Mouse (Mus musculus) c-Kit-positive CD71-positive TER-119-positive erythroid progenitor cells, embryonic 14.5 days (primary cell): ENCODE data around the gene Ttc28.

Experiments used
- DNase-seq: peaks from one replicate; pipeline ENCODE4 v3.0.0-alpha.2; 2013; ENCODE audit warnings: low spot score

The Ttc28 gene

DNA sequence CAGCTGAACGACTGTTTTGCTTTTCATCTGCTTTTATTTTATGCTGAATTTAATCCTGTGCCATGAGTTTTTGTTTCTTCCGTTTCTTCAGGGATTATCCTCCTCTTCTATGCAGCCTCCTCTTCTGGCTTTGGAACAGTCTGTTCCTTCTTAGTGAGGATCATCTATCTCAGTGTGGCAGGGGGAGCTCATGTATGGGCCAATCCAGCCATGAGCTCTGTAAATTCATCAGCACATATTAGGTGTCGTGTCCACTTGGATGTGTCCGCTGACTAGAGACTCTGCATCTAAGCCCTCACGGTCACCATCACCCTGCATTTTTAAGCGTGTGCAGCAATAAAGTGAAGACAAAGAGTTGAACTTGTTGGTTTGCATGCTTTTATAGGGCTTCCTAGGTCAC lies 128.8 kb downstream of the Ttc28 start:
- no peak for DNase-seq

- DNase-seq, result no peak
These were observed 131.7 kb downstream of the Ttc28 start for GRCm38 (mm10) chr5:111011271-111011670.

GRCm38 (mm10) chr5:111012064-111012463 lies 132.5 kb downstream of the Ttc28 start:
- no peak for DNase-seq

DNA sequence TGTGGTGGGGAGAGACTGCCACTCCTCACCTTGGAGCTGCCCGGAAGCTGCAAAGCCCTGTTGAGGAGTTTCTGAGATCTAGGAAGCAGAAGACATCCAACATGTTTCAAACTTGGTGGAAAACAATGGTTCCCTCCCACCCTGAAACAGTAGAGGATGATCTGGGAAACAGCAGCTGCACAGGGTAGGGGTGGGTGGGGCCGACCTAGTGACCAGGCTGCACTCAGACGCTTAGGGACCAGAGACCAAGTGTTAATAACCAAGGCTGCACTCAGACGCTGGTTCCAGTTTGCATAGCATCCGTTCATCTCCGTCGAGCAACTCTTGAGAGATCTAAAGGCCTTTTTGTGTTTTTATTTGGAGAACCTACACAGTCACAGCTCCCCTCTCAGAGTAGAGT lies 133.0 kb downstream of the Ttc28 start:
- no peak for DNase-seq

DNA sequence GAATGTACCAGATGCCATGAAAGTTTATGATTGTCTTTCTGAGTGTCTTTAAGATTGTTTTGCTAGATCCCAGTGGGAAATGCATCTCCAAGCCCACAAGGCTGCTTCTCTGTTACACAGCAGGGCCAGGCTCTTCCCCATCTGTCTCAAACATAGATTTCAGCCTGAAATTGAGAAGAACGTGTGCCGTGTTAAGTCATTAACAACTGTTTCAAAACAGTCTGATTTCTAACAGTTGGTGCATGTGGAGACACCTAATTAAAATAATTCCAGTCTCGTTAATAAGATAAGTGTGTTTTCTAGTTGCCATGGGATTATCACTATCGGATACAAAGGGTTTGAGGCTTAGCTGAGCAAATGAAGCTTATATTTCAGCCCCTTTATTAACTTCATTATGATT lies 135.4 kb downstream of the Ttc28 start:
- no peak for DNase-seq

GRCm38 (mm10) chr5:111017319-111017718 lies 137.7 kb downstream of the Ttc28 start:
- DNase-seq, result no peak

DNA sequence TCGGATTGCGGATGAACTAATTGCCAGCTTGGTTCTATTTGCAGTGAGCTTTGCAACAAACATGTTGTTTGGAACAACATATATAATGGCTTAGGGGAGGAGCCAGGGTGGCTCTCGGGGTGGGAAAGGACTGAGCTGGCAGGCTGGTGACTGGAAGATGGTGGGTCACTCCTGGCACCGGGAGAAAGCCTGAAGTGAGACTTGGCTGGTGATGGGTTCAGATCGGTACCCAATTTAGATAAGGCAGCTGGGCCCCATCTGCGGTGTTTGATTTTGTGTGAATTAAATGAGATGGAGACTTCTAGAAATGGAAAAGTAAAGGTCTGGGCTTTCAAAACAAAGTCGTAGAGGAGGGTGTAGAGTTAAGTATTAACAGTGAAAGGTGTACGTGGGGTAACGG lies 142.7 kb downstream of the Ttc28 start:
- DNase-seq, result no peak

DNA sequence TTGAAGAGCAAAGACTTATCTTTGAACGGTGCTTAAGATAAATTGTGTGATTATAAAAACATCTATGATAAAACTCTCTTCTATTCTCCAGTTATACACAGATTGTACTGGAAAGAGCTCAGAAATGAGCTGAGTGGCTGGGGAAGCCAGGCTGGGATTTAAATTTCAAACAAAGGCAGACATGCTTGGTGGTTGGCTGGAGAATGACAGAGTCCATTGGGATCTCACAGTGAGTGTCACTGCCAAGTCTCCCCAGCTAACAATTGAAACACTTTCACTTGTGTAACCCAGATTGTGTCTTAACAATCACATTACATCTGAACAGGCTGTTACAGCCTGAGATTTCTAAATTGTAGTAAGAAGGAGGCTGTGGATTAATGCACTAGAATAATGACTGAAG lies 143.3 kb downstream of the Ttc28 start:
- DNase-seq, result no peak

DNA sequence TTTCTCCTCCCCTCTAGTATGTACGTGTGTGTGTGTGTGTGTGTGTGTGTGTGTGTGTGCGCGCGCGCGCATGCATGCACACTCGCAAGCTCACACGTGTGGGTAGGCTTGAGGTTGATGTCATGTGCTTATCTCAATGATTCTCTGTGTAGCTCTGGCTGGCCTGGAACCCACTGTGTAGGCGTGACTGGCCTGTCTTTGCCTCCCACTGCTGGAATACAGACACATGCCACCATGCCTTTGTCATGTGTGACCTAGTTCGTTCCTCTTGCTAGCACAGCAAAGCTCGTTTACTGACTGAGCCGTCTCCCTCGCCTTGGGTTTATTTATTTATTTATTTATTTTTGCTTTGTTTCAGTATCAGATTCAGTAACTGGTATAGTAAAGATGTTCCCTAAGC lies 145.0 kb downstream of the Ttc28 start:
- no peak for DNase-seq

GRCm38 (mm10) chr5:111025476-111025875 lies 145.9 kb downstream of the Ttc28 start:
- DNase-seq, result no peak

DNA sequence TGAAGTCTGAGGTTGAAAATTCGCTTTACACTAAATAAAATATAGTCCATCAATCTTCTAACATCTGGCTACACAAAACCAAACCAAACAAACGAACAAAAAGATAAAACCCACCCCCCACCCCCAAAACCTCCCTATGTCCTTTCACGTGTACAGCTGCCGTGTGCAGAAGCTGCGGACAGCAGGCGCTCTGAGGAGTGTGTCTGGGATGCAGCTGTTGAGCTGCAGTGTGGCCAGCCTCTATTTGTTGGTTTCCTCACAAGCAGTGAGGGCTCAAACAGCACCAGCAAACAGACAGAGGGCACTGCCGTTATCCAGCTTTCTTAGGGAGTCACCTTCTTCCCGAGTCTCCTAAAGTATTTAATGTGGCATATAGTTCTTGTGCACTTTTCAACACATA lies 146.6 kb downstream of the Ttc28 start:
- no peak for DNase-seq

DNA sequence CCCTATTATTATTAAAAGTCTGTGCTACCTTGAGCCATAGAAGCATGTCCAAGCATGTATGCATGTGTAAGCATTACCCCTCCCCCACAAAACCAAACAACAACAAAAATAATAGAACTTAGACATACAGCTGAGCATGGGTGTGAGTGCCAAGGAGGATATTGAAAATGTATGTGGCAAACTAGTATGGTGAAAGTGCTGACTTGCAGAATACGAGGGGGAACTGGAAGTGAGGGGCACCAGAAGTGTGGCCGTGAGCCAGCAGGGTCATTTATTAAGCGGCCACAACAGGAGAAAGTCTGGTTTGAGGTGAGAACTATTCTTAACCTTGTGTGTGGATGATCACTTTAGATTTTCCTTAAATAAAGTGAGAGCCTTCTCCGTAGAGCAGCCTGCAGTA lies 148.7 kb downstream of the Ttc28 start:
- DNase-seq, result no peak

DNA sequence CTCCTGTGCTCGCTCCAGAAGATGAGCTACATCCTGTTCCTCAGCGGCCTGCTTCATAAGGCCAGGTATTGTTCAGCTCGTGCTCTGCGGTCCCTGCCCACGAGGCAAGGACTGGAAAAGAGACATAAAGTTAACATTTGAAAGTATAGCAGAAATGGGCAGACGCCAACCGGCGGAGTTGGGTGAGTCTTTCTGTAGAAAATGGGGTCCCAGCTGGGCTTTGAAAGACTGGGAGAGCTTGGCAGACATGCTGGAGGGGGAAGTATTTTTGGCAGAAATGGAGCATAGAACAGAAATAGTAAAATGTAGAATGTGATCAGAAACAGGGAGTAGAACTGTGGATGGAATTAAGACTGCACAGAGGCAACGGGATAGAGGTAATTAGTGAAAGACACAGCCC lies 149.3 kb downstream of the Ttc28 start:
- no peak for DNase-seq

DNA sequence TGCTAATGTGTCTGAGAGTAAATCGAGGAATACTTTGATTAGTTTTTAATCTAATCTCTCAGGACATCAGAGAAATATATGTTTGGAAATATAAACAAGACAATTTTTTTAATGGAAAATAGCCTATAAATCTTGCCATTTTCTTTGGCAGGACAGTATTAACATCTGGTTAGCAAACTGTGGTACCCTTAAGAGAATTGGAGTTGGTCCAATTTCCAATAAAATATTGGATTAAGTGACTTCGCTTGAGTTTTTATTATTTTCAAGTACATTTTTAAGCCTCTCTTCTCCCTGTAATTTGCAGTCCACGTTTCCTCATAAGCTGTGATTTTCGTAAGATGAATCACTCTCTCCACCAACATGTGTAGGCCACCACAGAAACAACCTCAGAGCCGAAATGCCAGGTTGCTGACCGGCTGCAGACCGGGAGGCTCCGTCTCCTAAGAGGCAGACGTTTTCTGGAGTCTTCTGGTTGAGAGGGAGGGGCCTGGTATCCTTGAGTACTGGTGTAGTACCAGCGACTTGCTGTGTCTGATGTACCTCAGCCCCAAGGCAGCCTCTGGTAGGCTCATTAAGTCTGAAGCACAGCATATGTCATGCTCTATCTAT lies 153.2 kb downstream of the Ttc28 start:
- DNase-seq, result no peak

DNA sequence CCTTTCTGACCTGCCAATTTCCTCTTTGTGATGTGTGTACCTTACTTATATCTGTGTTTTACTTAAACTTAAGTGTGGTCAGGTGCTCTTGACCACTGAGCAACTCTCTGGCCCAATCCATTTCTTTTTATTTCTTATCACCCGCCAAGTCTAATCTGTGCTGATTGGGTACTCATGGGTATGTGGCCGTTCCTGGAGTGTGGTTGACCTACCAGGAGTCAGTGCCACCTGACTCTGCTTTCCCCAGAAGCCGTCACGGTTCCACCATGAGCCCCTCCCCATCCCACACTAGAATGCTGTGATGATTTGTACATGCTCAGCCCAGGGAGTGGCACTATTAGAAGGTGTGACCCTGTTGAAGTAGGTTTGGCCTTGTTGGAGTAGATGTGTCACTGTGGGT lies 153.9 kb downstream of the Ttc28 start:
- no peak for DNase-seq

GRCm38 (mm10) chr5:111037123-111037748 lies 157.6 kb downstream of the Ttc28 start:
- DNase-seq, result no peak

GRCm38 (mm10) chr5:111039771-111040170 lies 160.2 kb downstream of the Ttc28 start:
- DNase-seq, result no peak

DNA sequence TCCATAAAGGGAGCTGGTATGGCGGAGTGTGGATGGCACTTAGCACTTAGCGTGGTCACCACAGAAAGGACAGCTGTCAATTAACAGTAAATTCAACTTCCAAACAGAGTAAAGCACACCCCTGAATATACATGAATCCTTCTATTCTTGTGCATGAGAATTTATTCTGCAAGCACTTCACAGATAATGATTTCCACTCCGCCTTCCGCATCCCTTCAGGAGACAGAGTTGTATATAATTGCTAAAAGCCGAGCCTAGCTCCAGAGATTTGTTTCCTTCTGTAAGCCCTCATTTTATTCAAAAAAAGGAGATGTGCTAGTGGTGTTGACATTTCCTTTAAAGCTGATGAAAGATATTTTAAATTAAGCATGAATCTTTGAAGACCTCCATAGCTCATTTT lies 162.3 kb downstream of the Ttc28 start:
- DNase-seq, result no peak

- no peak for DNase-seq
These were observed 164.6 kb downstream of the Ttc28 start for GRCm38 (mm10) chr5:111044193-111044592.

DNA sequence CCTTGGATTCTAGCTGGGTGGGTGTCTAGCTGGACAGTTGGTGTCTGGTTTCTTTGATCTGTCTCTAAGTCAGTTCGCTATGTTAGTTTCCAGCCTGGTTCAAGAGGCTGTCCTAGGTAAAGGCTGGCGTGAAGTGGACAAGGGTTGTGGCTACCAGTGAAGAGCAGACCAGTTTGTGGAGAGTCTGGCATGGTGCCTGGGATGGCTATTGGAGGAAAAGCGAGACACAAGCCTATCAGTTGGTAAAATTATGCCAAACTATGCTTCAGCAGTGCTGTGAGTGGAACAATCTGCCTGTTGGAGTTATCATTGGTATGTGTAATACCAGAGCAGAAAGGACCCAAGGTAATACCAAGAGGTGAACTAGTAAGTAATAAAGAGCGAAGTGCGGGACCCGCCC lies 166.8 kb downstream of the Ttc28 start:
- DNase-seq, result no peak

GRCm38 (mm10) chr5:111046841-111047476 lies 167.4 kb downstream of the Ttc28 start:
- no peak for DNase-seq

DNA sequence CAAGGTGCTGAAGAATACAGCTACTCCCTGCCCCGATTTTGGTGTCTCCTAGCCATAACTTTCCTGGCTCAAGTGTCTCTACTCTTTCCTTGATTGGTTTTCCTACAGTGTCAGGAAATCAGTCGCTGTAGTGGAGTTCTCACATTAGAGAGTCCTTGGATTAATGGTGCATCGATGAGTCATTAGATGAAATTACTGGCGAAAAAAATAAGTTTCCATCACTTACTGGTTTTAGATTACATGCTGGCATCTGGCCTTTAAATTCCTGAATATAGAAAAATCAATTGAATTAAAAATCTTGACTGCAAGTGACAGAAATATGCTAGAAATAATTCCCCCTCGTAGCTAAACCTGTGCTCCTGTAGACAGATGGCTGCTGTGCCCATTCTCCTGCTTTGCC lies 168.4 kb downstream of the Ttc28 start:
- DNase-seq, result no peak

- DNase-seq, result no peak
These were observed 170.0 kb downstream of the Ttc28 start for GRCm38 (mm10) chr5:111049584-111049983.

DNA sequence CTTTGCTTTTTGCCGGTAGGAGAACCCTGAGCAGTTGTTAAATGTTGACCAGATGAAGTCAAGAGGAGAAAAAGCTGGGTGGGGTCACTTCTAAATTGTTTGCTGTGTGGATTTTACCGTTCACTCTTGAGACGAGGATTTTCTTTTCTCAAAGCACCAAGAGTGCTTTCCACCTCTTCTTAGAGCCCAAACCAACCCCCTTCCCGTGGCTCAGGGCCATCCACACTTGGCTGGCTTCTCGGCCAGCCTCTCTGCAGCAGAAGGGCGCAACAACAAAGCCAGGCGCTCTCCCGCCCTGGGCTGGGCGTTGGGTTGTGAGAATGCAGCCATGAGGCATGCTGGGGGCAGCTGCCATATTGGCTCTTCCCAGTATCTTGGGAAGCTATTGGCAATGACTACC lies 170.5 kb downstream of the Ttc28 start:
- no peak for DNase-seq
